Mouse (Mus musculus) limb, embryonic 10.5 days (tissue): ENCODE measurements around the gene Ppp4r1. TPM values are rescaled to one million over a fixed set of nuclear protein-coding genes. Genes with fewer than 3 reads are reported as not detected.

Source experiments
- DNase-seq: peaks from one replicate; pipeline ENCODE4 v3.0.0-alpha.2; 2017; ENCODE audit warnings: low spot score
- H3K27ac ChIP-seq: fragments of 300-500 bp; sonication (generic); 2 replicates; pipeline ENCODE4 v1.5.1; 2016; ENCODE audit warnings: mild to moderate bottlenecking
- H3K27me3 ChIP-seq: fragments of 300-500 bp; sonication (generic); 2 replicates; pipeline ENCODE4 v1.6.1; 2016; ENCODE audit warnings: low read depth, mild to moderate bottlenecking; ENCODE audit not compliant: poor library complexity, severe bottlenecking
- H3K36me3 ChIP-seq: fragments of 300-500 bp; sonication (generic); 2 replicates; pipeline ENCODE4 v1.6.1; 2016; ENCODE audit warnings: mild to moderate bottlenecking, moderate library complexity
- H3K4me1 ChIP-seq: fragments of 300-500 bp; sonication (generic); 2 replicates; pipeline ENCODE4 v1.6.1; 2016
- H3K4me3 ChIP-seq: fragments of 300-500 bp; sonication (generic); 2 replicates; pipeline ENCODE4 v1.5.1; 2016; ENCODE audit warnings: mild to moderate bottlenecking, moderate library complexity
- H3K9me3 ChIP-seq: fragments of 300-500 bp; sonication (generic); replicated peaks from 2 replicates; pipeline ENCODE4 v1.6.1; 2016; ENCODE audit warnings: mild to moderate bottlenecking
- WGBS: fragments of 180-500 bp; shearing (Covaris S2); methylation state at CpG from one replicate; pipeline ENCODE4 v1.1.7; 2016; 5-methylcytosine and 5-hydroxymethylcytosine counted together
- polyA plus RNA-seq: library from polyadenylated mRNA; unstranded; fragments of >200 nt; fragmentation: Nextera tagmentation; extraction: Ambion mirVana; gene quantifications from 2 replicates; pipeline ENCODE4 v1.2.1, GENCODE M21; 2016

The Ppp4r1 gene
- 65.1 and 67.5 TPM in 2 replicates for polyA plus RNA-seq

GRCm38 (mm10) chr17:65782551-65783141, at the start of gene Ppp4r1:
Gene Ppp4r1 (plus strand): TSS chr17:65782573.
- H3K9me3 ChIP-seq: no peaks in the 10 kb centered on the region
- 3% methylated on average over 81 of the region's 81 CpGs for WGBS
- H3K4me1 ChIP-seq: peaks cover 16% of the 10 kb centered on the region
- peak; percentile 87 for DNase-seq
- no peaks in the 10 kb centered on the region for H3K27me3 ChIP-seq
- H3K36me3 ChIP-seq: peaks cover 29% of the 10 kb centered on the region
- peak within 1 kb of the TSS; percentile 100 for H3K27ac ChIP-seq
- peak within 1 kb of the TSS; percentile 97 for H3K4me3 ChIP-seq

GRCm38 (mm10) chr17:65732666-65733065, 49.7 kb upstream of the Ppp4r1 start:
- no peak overlapping the region for H3K4me3 ChIP-seq
- 87% methylated on average over 4 of the region's 4 CpGs for WGBS
- DNase-seq: peak; percentile 28
- no peaks in the 10 kb centered on the region for H3K36me3 ChIP-seq
- no peaks in the 10 kb centered on the region for H3K27me3 ChIP-seq
- no peaks in the 10 kb centered on the region for H3K9me3 ChIP-seq
- H3K4me1 ChIP-seq: no peaks in the 10 kb centered on the region
- no peak overlapping the region for H3K27ac ChIP-seq

DNA sequence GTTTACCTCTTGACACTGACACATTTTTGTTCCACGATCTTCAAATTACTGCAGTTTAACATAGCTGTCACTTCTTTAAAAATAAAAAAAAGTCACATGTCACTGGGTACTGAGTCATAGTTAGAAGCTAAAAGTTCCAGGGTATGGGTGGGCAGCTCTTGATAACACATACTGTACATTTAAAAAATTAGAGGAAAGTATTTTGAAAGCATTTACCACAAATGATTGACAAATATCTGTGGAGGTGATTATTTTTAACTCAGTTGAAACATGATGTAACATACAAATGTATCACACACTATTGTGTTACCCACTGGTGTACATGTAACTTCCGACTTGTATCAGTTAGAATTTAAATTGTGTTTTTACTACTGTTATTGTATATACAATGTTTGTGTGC, 47.3 kb upstream of the Ppp4r1 start:
- 93% methylated on average over 2 of the region's 2 CpGs for WGBS
- Histone ChIP-seq H3K27ac (no peak overlapping the region), H3K27me3 (no peaks in the 10 kb centered on the region), H3K4me3 (no peak overlapping the region), H3K9me3 (no peaks in the 10 kb centered on the region), H3K4me1 (no peaks in the 10 kb centered on the region), H3K36me3 (no peaks in the 10 kb centered on the region)
- DNase-seq: no peak

- DNase-seq: no peak
- WGBS: 88% methylated on average over 5 of the region's 5 CpGs
- Histone ChIP-seq H3K4me3 (no peak overlapping the region), H3K27me3 (no peaks in the 10 kb centered on the region), H3K9me3 (no peaks in the 10 kb centered on the region), H3K36me3 (no peaks in the 10 kb centered on the region), H3K4me1 (peaks cover 4% of the 10 kb centered on the region), H3K27ac (no peak overlapping the region)
Observed at GRCm38 (mm10) chr17:65737175-65737574, 45.2 kb upstream of the Ppp4r1 start.

- Histone ChIP-seq H3K4me1 (peaks cover 9% of the 10 kb centered on the region), H3K36me3 (no peaks in the 10 kb centered on the region), H3K9me3 (no peaks in the 10 kb centered on the region), H3K27me3 (no peaks in the 10 kb centered on the region), H3K4me3 (no peak overlapping the region), H3K27ac (no peak overlapping the region)
- 83% methylated on average over 6 of the region's 6 CpGs for WGBS
- peak; percentile 27 for DNase-seq
Observed at GRCm38 (mm10) chr17:65737622-65738021, 44.8 kb upstream of the Ppp4r1 start.

GRCm38 (mm10) chr17:65739874-65740725, 42.3 kb upstream of the Ppp4r1 start:
- Histone ChIP-seq H3K4me1 (peaks cover 28% of the 10 kb centered on the region), H3K36me3 (peaks cover 13% of the 10 kb centered on the region), H3K9me3 (no peaks in the 10 kb centered on the region), H3K4me3 (no peak overlapping the region), H3K27me3 (no peaks in the 10 kb centered on the region), H3K27ac (no peak overlapping the region)
- WGBS: 88% methylated on average over 15 of the region's 15 CpGs
- peak; percentile 22 for DNase-seq

DNA sequence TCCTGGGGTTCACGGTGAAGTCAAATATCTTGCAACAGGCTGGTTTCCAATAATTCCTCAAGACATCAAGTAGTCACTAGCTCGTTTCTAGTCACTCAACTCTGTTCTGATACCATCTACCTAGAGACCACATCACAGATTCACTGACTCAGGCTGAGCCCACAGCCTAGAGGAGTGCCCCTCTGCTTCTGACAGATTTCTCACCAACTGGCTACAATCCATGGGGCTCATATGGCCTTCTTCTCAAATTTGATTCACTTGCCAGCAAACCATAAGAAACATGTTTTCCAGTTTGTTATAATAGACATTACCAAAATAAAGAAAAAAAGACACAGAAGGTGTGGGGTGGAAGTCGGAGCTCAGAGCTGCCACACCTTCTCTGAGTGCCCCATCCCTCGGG, 40.8 kb upstream of the Ppp4r1 start:
- no peak for DNase-seq
- Histone ChIP-seq H3K36me3 (peaks cover 21% of the 10 kb centered on the region), H3K4me3 (no peak overlapping the region), H3K9me3 (no peaks in the 10 kb centered on the region), H3K27ac (no peak overlapping the region), H3K4me1 (peaks cover 30% of the 10 kb centered on the region), H3K27me3 (no peaks in the 10 kb centered on the region)
- WGBS: 91% methylated on average over 4 of the region's 4 CpGs

DNA sequence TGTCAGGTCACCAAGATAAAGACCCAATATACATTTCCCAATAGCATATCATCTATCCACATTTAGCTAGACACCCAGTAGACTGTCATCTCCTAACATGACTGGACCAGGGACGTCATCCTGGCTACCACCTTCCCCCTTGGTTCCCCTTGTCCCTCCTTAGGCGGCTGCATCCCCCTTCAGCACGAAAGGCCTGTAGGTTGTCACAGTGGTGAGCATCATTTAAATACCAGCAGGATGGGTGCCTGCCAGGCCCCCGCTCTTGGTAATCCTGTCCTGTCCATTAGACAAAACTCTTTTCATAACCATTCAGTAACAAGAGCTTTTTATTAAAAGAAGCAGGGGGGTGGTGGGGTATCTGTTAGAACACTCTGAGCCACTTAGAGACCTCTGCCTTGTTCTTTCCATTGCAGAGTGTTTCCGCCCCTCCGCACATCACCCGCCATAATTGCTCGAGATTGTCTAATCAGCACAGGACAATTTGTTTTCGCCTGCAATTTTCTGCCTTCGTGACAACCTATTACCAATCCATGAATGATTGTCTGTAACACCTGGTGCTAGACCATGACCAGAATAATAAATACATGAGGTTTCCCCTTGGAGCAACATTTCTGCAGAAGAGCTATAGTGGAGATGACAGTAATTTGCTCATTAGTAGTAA, 40.0 kb upstream of the Ppp4r1 start:
- Histone ChIP-seq H3K4me1 (peaks cover 30% of the 10 kb centered on the region), H3K4me3 (no peak overlapping the region), H3K27ac (no peak overlapping the region), H3K36me3 (peaks cover 21% of the 10 kb centered on the region), H3K9me3 (no peaks in the 10 kb centered on the region), H3K27me3 (no peaks in the 10 kb centered on the region)
- 84% methylated on average over 10 of the region's 10 CpGs for WGBS
- DNase-seq: no peak

- H3K4me3 ChIP-seq: no peak overlapping the region
- 0 out of 2 replicates have a peak overlapping the region, but pooled peaks have one; percentile 15 for H3K27ac ChIP-seq
- no peak for DNase-seq
- H3K4me1 ChIP-seq: peaks cover 30% of the 10 kb centered on the region
- H3K36me3 ChIP-seq: peaks cover 21% of the 10 kb centered on the region
- no peaks in the 10 kb centered on the region for H3K27me3 ChIP-seq
- WGBS: 55% methylated on average over 4 of the region's 4 CpGs
- H3K9me3 ChIP-seq: no peaks in the 10 kb centered on the region
Observed at GRCm38 (mm10) chr17:65742969-65743368, 39.4 kb upstream of the Ppp4r1 start.

- no peaks in the 10 kb centered on the region for H3K27me3 ChIP-seq
- no peak overlapping the region for H3K4me3 ChIP-seq
- no peak for DNase-seq
- 90% methylated on average over 11 of the region's 11 CpGs for WGBS
- H3K27ac ChIP-seq: peak overlapping the region; percentile 66
- H3K9me3 ChIP-seq: no peaks in the 10 kb centered on the region
- peaks cover 30% of the 10 kb centered on the region for H3K4me1 ChIP-seq
- H3K36me3 ChIP-seq: peaks cover 21% of the 10 kb centered on the region
Observed at GRCm38 (mm10) chr17:65743664-65744330, 38.6 kb upstream of the Ppp4r1 start.

GRCm38 (mm10) chr17:65746314-65746713, 36.1 kb upstream of the Ppp4r1 start:
- H3K4me1 ChIP-seq: peaks cover 30% of the 10 kb centered on the region
- WGBS: 78% methylated on average over 6 of the region's 6 CpGs
- H3K27me3 ChIP-seq: no peaks in the 10 kb centered on the region
- no peak overlapping the region for H3K27ac ChIP-seq
- H3K4me3 ChIP-seq: no peak overlapping the region
- peaks cover 21% of the 10 kb centered on the region for H3K36me3 ChIP-seq
- H3K9me3 ChIP-seq: no peaks in the 10 kb centered on the region
- no peak for DNase-seq

- H3K27me3 ChIP-seq: no peaks in the 10 kb centered on the region
- no peak for DNase-seq
- 91% methylated on average over 6 of the region's 6 CpGs for WGBS
- no peak overlapping the region for H3K4me3 ChIP-seq
- no peaks in the 10 kb centered on the region for H3K9me3 ChIP-seq
- no peak overlapping the region for H3K27ac ChIP-seq
- peaks cover 22% of the 10 kb centered on the region for H3K36me3 ChIP-seq
- peaks cover 8% of the 10 kb centered on the region; the same call in 1 of the 2 replicates for H3K4me1 ChIP-seq
Observed at GRCm38 (mm10) chr17:65748997-65749396, 33.4 kb upstream of the Ppp4r1 start.
